Mouse (Mus musculus) small intestine, adult 2 months (tissue): ENCODE measurements around the gene Alcam. TPM values are rescaled to one million over a fixed set of nuclear protein-coding genes. Genes with fewer than 3 reads are reported as not detected.

Experiments
- H3K27ac ChIP-seq: fragments of 200-500 bp; 2 replicates; pipeline ENCODE4 v1.5.1; 2012; ENCODE audit warnings: low read depth, low read length, control low read depth, inconsistent platforms; ENCODE audit not compliant: insufficient read depth
- H3K27me3 ChIP-seq: fragments of 200-500 bp; 2 replicates; pipeline ENCODE4 v1.6.1; 2012; ENCODE audit warnings: mild to moderate bottlenecking, moderate library complexity, low read length, inconsistent platforms; ENCODE audit not compliant: control insufficient read depth, insufficient read depth
- H3K36me3 ChIP-seq: fragments of 200-500 bp; 2 replicates; pipeline ENCODE4 v1.6.1; 2012; ENCODE audit warnings: mild to moderate bottlenecking, low read length, control low read depth, inconsistent platforms; ENCODE audit not compliant: control insufficient read depth, insufficient read depth
- H3K4me1 ChIP-seq: fragments of 200-500 bp; 2 replicates; pipeline ENCODE4 v1.6.1; 2012; ENCODE audit warnings: low read length, inconsistent platforms, mixed read lengths; ENCODE audit not compliant: control insufficient read depth, insufficient read depth, insufficient read length
- H3K4me3 ChIP-seq: fragments of 200-500 bp; 2 replicates; pipeline ENCODE4 v1.5.1; 2012; ENCODE audit warnings: low read depth, mild to moderate bottlenecking, control low read depth, inconsistent platforms, low read length, moderate library complexity
- CTCF ChIP-seq: fragments of 200-500 bp; IDR thresholded peaks from 2 replicates; pipeline ENCODE4 v1.5.1; 2012; ENCODE audit warnings: low read depth, mild to moderate bottlenecking, control low read depth, inconsistent platforms, low read length, moderate library complexity, mixed read lengths; ENCODE audit not compliant: insufficient replicate concordance, insufficient read length; ENCODE audit errors: extremely low read depth
- POLR2A ChIP-seq: fragments of 200-500 bp; IDR thresholded peaks from 2 replicates; pipeline ENCODE4 v1.6.1; 2012; ENCODE audit warnings: low read depth, mild to moderate bottlenecking, control low read depth, inconsistent platforms, low read length, moderate library complexity
- WGBS: fragments of 180-500 bp; shearing (Covaris S2); methylation state at CpG from one replicate; pipeline ENCODE4 v1.1.7; 2018; 5-methylcytosine and 5-hydroxymethylcytosine counted together
- polyA plus RNA-seq: library from polyadenylated mRNA; depleted of rRNA; stranded (reverse); fragments of >200 nt; gene quantifications from 2 replicates; pipeline ENCODE4 v1.2.3, GENCODE M21; 2012

The Alcam gene
- polyA plus RNA-seq, 1 experiment = 2.4 TPM

GRCm38 (mm10) chr16:52430073-52430472, 23.8 kb downstream of the Alcam start:
- Histone ChIP-seq H3K4me3 (no peak overlapping the region), H3K36me3 (no peaks in the 10 kb centered on the region), H3K4me1 (no peaks in the 10 kb centered on the region), H3K27me3 (no peaks in the 10 kb centered on the region), H3K27ac (no peak overlapping the region)
- TF ChIP-seq POLR2A (no peak), CTCF (no peak)
- WGBS = 63% methylated on average over 3 of the region's 3 CpGs

GRCm38 (mm10) chr16:52429661-52430060, 24.2 kb downstream of the Alcam start:
- H3K4me1 ChIP-seq = no peaks in the 10 kb centered on the region
- no peak for TF ChIP-seq CTCF
- TF ChIP-seq POLR2A = no peak
- no peak overlapping the region for H3K4me3 ChIP-seq

GRCm38 (mm10) chr16:52428505-52428904, 25.4 kb downstream of the Alcam start:
- TF ChIP-seq POLR2A = no peak
- no peak for TF ChIP-seq CTCF
- H3K4me1 ChIP-seq = no peaks in the 10 kb centered on the region
- no peak overlapping the region for H3K27ac ChIP-seq
- no peaks in the 10 kb centered on the region for H3K36me3 ChIP-seq
- no peak overlapping the region for H3K4me3 ChIP-seq
- no peaks in the 10 kb centered on the region for H3K27me3 ChIP-seq
- 49% methylated on average over 4 of the region's 4 CpGs for WGBS

More at GRCm38 (mm10) chr16:52429661-52430060, 24.2 kb downstream of the Alcam start:
- Histone ChIP-seq H3K27me3 (no peaks in the 10 kb centered on the region), H3K36me3 (no peaks in the 10 kb centered on the region), H3K27ac (no peak overlapping the region)

- no peak overlapping the region; the same call in 1 of the 2 replicates for H3K27ac ChIP-seq
- WGBS = 60% methylated on average over 5 of the region's 5 CpGs
- no peaks in the 10 kb centered on the region for H3K4me1 ChIP-seq
- H3K27me3 ChIP-seq = no peaks in the 10 kb centered on the region
- no peak for TF ChIP-seq POLR2A
- TF ChIP-seq CTCF = no peak
- no peaks in the 10 kb centered on the region for H3K36me3 ChIP-seq
- H3K4me3 ChIP-seq = no peak overlapping the region
These were observed 35.2 kb downstream of the Alcam start for GRCm38 (mm10) chr16:52418568-52419158.

- Histone ChIP-seq H3K4me3 (no peak overlapping the region), H3K4me1 (no peaks in the 10 kb centered on the region), H3K36me3 (no peaks in the 10 kb centered on the region), H3K27ac (no peak overlapping the region; the same call in 1 of the 2 replicates), H3K27me3 (no peaks in the 10 kb centered on the region)
- TF ChIP-seq POLR2A (no peak), CTCF (no peak)
- 83% methylated on average over 5 of the region's 5 CpGs for WGBS
These were observed 35.9 kb downstream of the Alcam start for GRCm38 (mm10) chr16:52417982-52418381.

GRCm38 (mm10) chr16:52417146-52417545, 36.7 kb downstream of the Alcam start:
- H3K4me1 ChIP-seq = no peaks in the 10 kb centered on the region
- TF ChIP-seq CTCF = no peak
- 77% methylated on average over 7 of the region's 7 CpGs for WGBS
- no peak overlapping the region for H3K4me3 ChIP-seq
- H3K27me3 ChIP-seq = no peaks in the 10 kb centered on the region
- no peaks in the 10 kb centered on the region for H3K36me3 ChIP-seq
- H3K27ac ChIP-seq = no peak overlapping the region

- H3K36me3 ChIP-seq = no peaks in the 10 kb centered on the region
These were observed 40.2 kb downstream of the Alcam start for GRCm38 (mm10) chr16:52413714-52414113.

More at GRCm38 (mm10) chr16:52413714-52414113, 40.2 kb downstream of the Alcam start:
- H3K27me3 ChIP-seq = no peaks in the 10 kb centered on the region
- H3K27ac ChIP-seq = no peak overlapping the region
- TF ChIP-seq POLR2A (no peak), CTCF (no peak)
- no peaks in the 10 kb centered on the region for H3K4me1 ChIP-seq
- 83% methylated on average over 3 of the region's 3 CpGs for WGBS
- H3K4me3 ChIP-seq = no peak overlapping the region
